Mouse (Mus musculus): ENCODE measurements around the gene Mettl26.

DNA sequence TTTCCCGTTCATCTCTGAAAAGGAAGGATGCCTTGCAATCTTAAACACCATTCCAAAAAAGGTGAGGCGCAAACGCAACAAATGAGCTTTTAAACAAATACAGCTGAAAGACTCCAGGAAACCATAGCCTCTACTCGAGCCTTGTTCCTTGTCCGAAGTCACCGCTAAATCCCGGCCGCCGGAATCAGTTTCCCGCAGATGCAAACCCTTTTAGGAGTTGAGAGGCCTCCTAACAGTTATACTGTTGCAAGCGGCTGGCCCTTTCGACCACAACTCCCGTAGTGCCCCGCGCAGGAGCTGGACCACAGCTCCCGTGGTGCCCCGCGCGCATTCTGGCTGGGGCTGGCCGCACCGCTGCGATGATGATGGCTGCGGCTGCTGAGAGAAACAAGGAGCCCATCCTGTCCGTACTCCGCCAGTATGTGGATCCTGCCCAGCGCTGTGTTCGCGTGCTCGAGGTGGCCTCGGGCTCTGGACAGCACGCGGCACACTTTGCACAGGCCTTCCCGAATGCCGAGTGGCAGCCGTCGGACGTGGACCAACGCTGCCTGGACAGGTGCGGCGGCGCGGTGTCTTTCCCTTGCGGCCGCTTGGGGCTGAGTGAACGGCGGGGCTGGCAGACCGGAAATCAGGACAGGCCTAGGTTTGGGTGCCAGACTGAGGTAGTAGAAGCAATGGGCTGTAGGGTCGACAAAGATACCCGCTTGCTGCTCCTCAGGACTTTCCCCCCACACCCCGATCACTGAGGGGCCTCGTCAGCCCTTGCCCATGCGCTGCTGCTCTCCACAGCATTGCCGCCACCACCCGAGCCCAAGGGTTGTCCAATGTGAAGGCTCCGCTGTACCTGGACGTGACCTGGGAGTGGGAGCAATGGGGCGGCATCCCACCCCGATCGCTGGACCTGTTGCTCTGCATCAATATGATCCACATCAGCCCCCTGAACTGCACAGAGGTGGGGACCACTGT is 580 bp downstream of the Mettl26 start:
- TF ChIP-seq GATA1 (IDR thresholded peaks at IDR 0.05; ENCODE audit: low read length) (no peak), TAL1 (IDR thresholded peaks at IDR 0.05; ENCODE audit: low read length) (no peak)

Measured in erythroblast, embryonic 14.5 days (primary cell).